Mouse (Mus musculus) urinary bladder, adult 18-20 months (tissue): Measurements from ENCODE around the gene Tnnc2.

ENCODE experiments used
- DNase-seq, 2 experiments: peaks; one replicate each; pipeline ENCODE4 v3.0.0; 2022; ENCODE audit warnings: low spot score in 2 of 2, mixed read lengths in 2 of 2

The Tnnc2 gene

DNA sequence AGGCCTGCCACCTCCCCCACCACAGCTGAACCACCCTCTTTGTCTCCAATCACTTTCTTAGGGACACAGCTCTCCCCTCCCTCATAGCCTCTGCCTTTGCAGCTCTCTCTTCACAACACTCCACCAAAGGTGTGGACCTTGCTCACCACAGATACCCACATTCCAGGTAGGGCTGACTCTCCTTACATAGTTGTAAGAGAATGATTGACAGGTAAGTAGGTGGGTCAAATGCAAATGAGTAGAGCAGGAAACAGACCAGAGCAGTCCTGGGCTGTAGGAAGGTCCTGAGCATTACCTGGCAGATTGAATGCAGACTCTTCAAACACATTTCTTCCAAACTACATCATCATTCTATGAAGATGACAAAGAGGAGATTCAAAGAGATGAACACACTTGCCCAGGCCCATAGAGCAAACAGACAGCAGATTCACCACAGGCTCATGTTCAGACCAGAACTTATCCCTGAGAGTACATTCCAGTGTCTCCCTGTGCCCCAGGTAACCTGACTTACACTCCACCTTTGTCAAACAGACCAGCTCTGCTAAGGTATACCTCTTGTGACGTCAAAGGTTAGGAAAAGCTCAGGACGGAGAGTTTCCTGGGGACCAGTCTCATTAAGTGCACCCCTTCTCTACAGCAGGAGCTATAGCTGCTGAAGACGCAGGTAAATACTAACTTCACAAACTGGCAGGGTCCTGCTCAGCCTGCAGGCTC is 42.2 kb downstream of the Tnnc2 start:
- DNase-seq: no peak

DNA sequence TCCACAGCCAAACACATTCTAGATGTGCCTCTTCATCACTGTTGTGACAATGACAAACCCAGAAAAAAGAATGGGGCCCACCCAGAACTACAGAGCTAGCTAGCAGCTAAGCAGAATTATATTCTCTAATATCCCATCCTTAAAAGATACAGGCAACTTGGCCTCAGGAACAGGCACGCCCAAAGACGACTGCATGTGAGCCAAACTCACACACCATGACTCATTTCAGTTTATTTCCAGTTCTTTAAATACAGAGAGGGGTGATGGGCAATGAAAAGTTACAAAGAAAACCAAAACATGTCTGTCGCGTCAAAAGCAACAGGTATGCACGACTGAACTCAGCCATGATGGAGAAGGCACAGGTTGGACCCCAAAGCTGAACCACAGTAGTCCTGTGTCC is 44.3 kb downstream of the Tnnc2 start:
- no peak for DNase-seq

DNA sequence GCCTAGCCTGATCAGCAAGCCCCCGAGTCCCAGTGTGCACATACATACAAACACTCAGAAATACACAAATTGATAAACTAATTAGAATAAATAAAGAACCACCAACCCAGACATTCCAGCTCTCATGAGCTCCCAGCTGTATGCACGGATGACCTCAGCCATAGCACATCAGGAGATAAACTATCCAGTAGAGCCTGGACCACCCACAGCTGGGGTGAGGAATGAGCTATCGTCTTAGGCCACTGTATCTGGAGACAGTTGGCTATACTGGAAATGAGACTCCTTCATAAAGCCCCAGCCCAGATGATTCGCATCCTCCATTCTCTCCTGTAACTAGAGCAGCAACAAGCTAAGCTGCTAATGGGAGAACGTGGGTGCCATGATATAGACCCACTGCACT is 44.9 kb downstream of the Tnnc2 start:
- DNase-seq: no peak

DNA sequence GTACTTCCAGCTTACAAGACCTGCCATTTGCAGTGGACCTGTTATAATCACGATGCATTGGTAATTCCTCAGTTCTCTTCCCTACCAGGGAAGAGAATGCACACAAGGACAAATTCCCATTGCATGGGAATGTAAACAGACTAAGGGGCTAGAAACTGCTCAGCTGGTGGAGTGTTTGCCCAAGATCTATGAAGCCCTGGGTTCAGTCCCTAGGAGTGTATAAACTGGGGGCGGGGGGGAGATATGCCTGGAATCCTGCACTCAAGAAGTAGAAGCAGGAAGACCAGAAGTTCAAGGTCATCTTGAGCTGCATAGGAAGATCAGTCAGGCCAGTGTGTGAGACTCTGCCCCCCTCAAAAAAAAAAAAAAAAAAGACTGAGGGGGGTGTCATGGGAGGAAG is 46.5 kb downstream of the Tnnc2 start:
- DNase-seq: no peak

DNA sequence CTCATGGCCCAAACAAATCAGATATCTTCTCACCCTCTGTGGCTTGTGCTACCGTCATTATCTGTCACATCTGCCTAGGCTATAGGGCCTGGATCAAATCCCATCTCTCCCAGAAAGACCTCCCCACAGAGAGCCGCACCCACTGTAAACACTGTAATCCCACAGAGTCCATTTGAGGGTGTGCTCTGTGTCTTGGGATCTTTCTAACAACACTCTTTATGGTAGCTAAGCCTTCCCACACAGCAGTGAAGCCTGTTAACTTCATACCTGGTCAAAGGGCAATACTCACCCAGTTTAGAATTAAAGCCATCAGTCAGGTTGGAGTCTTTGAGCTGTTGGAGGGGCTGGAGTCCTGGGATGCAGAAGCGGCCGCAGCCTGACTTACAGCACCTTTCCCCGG is 48.0 kb downstream of the Tnnc2 start:
- DNase-seq: no peak
